Mouse (Mus musculus) gastrocnemius, adult 2 months (tissue): ENCODE data around the gene Rhot2. TPM values are rescaled to one million over a fixed set of nuclear protein-coding genes. Genes with fewer than 3 reads are reported as not detected.

Experiments
- DNase-seq: peaks from one replicate; pipeline ENCODE4 v3.0.0; 2022
- H3K27ac ChIP-seq: fragments of 200-600 bp; 2 replicates; pipeline ENCODE4 v1.8.1; 2022; ENCODE audit warnings: mild to moderate bottlenecking
- H3K4me3 ChIP-seq: fragments of 200-600 bp; 2 replicates; pipeline ENCODE4 v1.8.1; 2022; ENCODE audit warnings: mild to moderate bottlenecking, moderate library complexity
- CTCF ChIP-seq: fragments of 200-600 bp; IDR thresholded peaks from 2 replicates; pipeline ENCODE4 v1.8.1; 2022; ENCODE audit warnings: antibody characterized with exemption, mild to moderate bottlenecking, moderate library complexity
- intact Hi-C: fragments of 180-260 bp; cut with DNase I; formaldehyde crosslinking; loops from one replicate; pipeline ENCODE4 v1.15.1; 2025
- microRNA-seq: library from miRNA; unstranded; fragments of <30 nt; microRNA quantifications from one replicate; pipeline ENCODE4 v1.2.0, GENCODE M21; 2021
- total RNA-seq, 2 experiments: library from RNA; stranded (reverse); gene quantifications; 2 replicates each; pipeline ENCODE4 v1.2.3; 2021

Gene Rhot2
- total RNA-seq, 2 experiments from 2014 or later, result 58.1 to 89.3 TPM

- Histone ChIP-seq H3K4me3 (peak within 1 kb of the TSS; percentile 83), H3K27ac (peak within 1 kb of the TSS; percentile 87)
- intact Hi-C loops, result loop anchor here (10.0 kb wide), 1 partner anchor 221 kb away; the partner anchor contains the start of genes Lmf1 and Sox8
- DNase-seq, result no peak
- no peak for TF ChIP-seq CTCF
These were observed 49.0 kb downstream of the Rhot2 start, which contains the start of gene AC134908.4 for GRCm38 (mm10) chr17:25795609-25796092. AC134908.4 (minus strand) TSS chr17:25795659.

GRCm38 (mm10) chr17:25794998-25795397 lies 49.7 kb downstream of the Rhot2 start:
- H3K27ac ChIP-seq, result no peak overlapping the region
- intact Hi-C loops, result loop anchor here (10.0 kb wide), 1 partner anchor 220 kb away; the partner anchor contains the start of genes Lmf1 and Sox8
- no peak for TF ChIP-seq CTCF
- DNase-seq, result no peak
- 0 out of 2 replicates have a peak overlapping the region, but pooled peaks have one; percentile 12 for H3K4me3 ChIP-seq

- intact Hi-C loops, result loop anchor here (10.0 kb wide), 1 partner anchor 219 kb away; the partner anchor contains the start of genes Lmf1 and Sox8
- no peak for DNase-seq
- no peak for TF ChIP-seq CTCF
- no peak overlapping the region for H3K4me3 ChIP-seq
- H3K27ac ChIP-seq, result peak overlapping the region; percentile 91; the same call in 1 of the 2 replicates
These were observed 50.5 kb downstream of the Rhot2 start for GRCm38 (mm10) chr17:25794197-25794596.

GRCm38 (mm10) chr17:25792615-25793014 lies 52.0 kb downstream of the Rhot2 start, which contains the start of gene Fam173a:
Fam173a (minus strand) TSS chr17:25792901.
- peak; percentile 80 for DNase-seq
- H3K27ac ChIP-seq, result peak within 1 kb of the TSS; percentile 91
- no peak for TF ChIP-seq CTCF
- intact Hi-C loops, result loop anchor here (10.0 kb wide), 1 partner anchor 218 kb away; the partner anchor contains the start of genes Lmf1 and Sox8
- H3K4me3 ChIP-seq, result peak within 1 kb of the TSS; percentile 89

GRCm38 (mm10) chr17:25791843-25792527 lies 52.7 kb downstream of the Rhot2 start:
- no peak for TF ChIP-seq CTCF
- peak; percentile 89 for DNase-seq
- H3K4me3 ChIP-seq, result peak overlapping the region; percentile 89
- peak overlapping the region; percentile 91 for H3K27ac ChIP-seq
- intact Hi-C loops, result loop anchor here (10.0 kb wide), 1 partner anchor 217 kb away; the partner anchor contains the start of genes Lmf1 and Sox8

GRCm38 (mm10) chr17:25791320-25791842 lies 53.3 kb downstream of the Rhot2 start:
- no peak for DNase-seq
- intact Hi-C loops, result loop anchor here (10.0 kb wide), 1 partner anchor 217 kb away; the partner anchor contains the start of genes Lmf1 and Sox8
- H3K27ac ChIP-seq, result peak overlapping the region; percentile 91
- peak overlapping the region; percentile 89 for H3K4me3 ChIP-seq
- TF ChIP-seq CTCF, result no peak

Small RNA genes within 50 kb of the gene (microRNA-seq; reads per million reads assigned to microRNA genes)
- not detected for gene Mir3082

Other genes starting within 250 kb of the Rhot2 start
- gene Gng13, start 127.7 kb downstream of the Rhot2 start, total RNA-seq, result not detected
- gene Chtf18, start 117.4 kb downstream of the Rhot2 start, total RNA-seq, result under 1 TPM; 0.77 to 0.86 TPM
- gene Rpusd1, start 117.2 kb downstream of the Rhot2 start, total RNA-seq, result 1 to 10 TPM; 3.9 to 4.0 TPM
- gene Mslnl, start 108.8 kb downstream of the Rhot2 start, total RNA-seq, result not detected
- gene Msln, start 90.5 kb downstream of the Rhot2 start, total RNA-seq, result under 1 TPM in 1 of 2 experiments, not detected in 1; 0.33 TPM
- 10 to 100 TPM; 28.6 to 38.7 TPM for gene Narfl, start 71.1 kb downstream of the Rhot2 start, total RNA-seq
- 1 to 10 TPM; 9.0 to 9.1 TPM for gene Haghl, start 59.2 kb downstream of the Rhot2 start, total RNA-seq
- gene Ccdc78, start 58.3 kb downstream of the Rhot2 start, total RNA-seq, result not detected
- 10 to 100 TPM; 35.9 to 43.7 TPM for gene Fam173a, start 52.0 kb downstream of the Rhot2 start, total RNA-seq
- gene AC134908.4, start 49.2 kb downstream of the Rhot2 start, total RNA-seq, result not detected
- 10 to 100 TPM; 40.4 to 41.0 TPM for gene Metrn, start 47.7 kb downstream of the Rhot2 start, total RNA-seq
- 1 to 10 TPM; 1.4 to 2.2 TPM for gene Fbxl16, start 35.8 kb downstream of the Rhot2 start, total RNA-seq
- gene Wdr24, start 21.2 kb downstream of the Rhot2 start, total RNA-seq, result 10 to 100 TPM in 1 of 2 experiments, 1 to 10 TPM in 1; 8.7 to 10.0 TPM
- gene Jmjd8, start 16.0 kb downstream of the Rhot2 start, total RNA-seq, result 10 to 100 TPM; 11.5 to 13.0 TPM
- 10 to 100 TPM; 85.8 to 93.8 TPM for gene Stub1, start 11.4 kb downstream of the Rhot2 start, total RNA-seq
- gene Rhbdl1, start 7.6 kb downstream of the Rhot2 start, total RNA-seq, result 10 to 100 TPM; 17.2 to 20.2 TPM
- 10 to 100 TPM; 13.0 to 15.9 TPM for gene Gm20683, start 3.1 kb downstream of the Rhot2 start, total RNA-seq
- gene Wdr90, start 16.6 kb upstream of the Rhot2 start, total RNA-seq, result 1 to 10 TPM in 1 of 2 experiments, under 1 TPM in 1; 0.66 to 1.0 TPM
- gene Mcrip2, start 23.9 kb upstream of the Rhot2 start, total RNA-seq, result 100 to 1,000 TPM in 1 of 2 experiments, 10 to 100 TPM in 1; 85.3 to 117 TPM
- 10 to 100 TPM; 27.7 to 33.7 TPM for gene Mettl26, start 30.2 kb upstream of the Rhot2 start, total RNA-seq
- under 1 TPM; 0.26 to 0.75 TPM for gene Wfikkn1, start 36.0 kb upstream of the Rhot2 start, total RNA-seq
- gene Rab40c, start 74.9 kb upstream of the Rhot2 start, total RNA-seq, result 1 to 10 TPM; 8.1 to 9.5 TPM
- 10 to 100 TPM; 21.0 to 28.6 TPM for gene Pigq, start 100.1 kb upstream of the Rhot2 start, total RNA-seq
- not detected for gene Nhlrc4, start 100.1 kb upstream of the Rhot2 start, total RNA-seq
- not detected for gene A930017K11Rik, start 107.7 kb upstream of the Rhot2 start, total RNA-seq
- gene Capn15, start 140.9 kb upstream of the Rhot2 start, total RNA-seq, result 1 to 10 TPM; 6.0 to 9.4 TPM
- gene Rab11fip3, start 224.7 kb upstream of the Rhot2 start, total RNA-seq, result 10 to 100 TPM; 76.3 to 92.0 TPM
- 1 to 10 TPM; 2.1 to 3.0 TPM for gene Decr2, start 245.5 kb upstream of the Rhot2 start, total RNA-seq